Mouse (Mus musculus) lung, postnatal 0 days (tissue): ENCODE data around the gene Slain2. TPM values are rescaled to one million over a fixed set of nuclear protein-coding genes. Genes with fewer than 3 reads are reported as not detected.

Experiments
- ATAC-seq: fragments of 200-750 bp; cut with Nextera tagmentation; 2 replicates; pipeline ENCODE4 v1.8.0; 2017; ENCODE audit warnings: moderate library complexity
- DNase-seq: peaks from one replicate; pipeline ENCODE4 v3.0.0-alpha.2; 2016; ENCODE audit warnings: low spot score
- H3K27ac ChIP-seq: fragments of 300-500 bp; sonication (generic); 2 replicates; pipeline ENCODE4 v1.5.1; 2014; ENCODE audit warnings: antibody characterized with exemption, mild to moderate bottlenecking, low read length, mixed read lengths
- H3K27me3 ChIP-seq: fragments of 300-500 bp; sonication (generic); replicated peaks from 2 replicates; pipeline ENCODE4 v1.6.1; 2014; ENCODE audit warnings: low read length, mixed read lengths; ENCODE audit not compliant: insufficient read depth
- H3K36me3 ChIP-seq: fragments of 300-500 bp; sonication (generic); 2 replicates; pipeline ENCODE4 v1.6.1; 2014; ENCODE audit warnings: low read length, mixed read lengths; ENCODE audit not compliant: insufficient read depth
- H3K4me1 ChIP-seq: fragments of 300-500 bp; sonication (generic); 2 replicates; pipeline ENCODE4 v1.6.1; 2014; ENCODE audit warnings: antibody characterized with exemption, low read depth, low read length, mixed read lengths; ENCODE audit not compliant: insufficient read depth
- H3K4me2 ChIP-seq: fragments of 300-500 bp; sonication (generic); replicated peaks from 2 replicates; pipeline ENCODE4 v1.6.1; 2014; ENCODE audit warnings: low read depth, mild to moderate bottlenecking, low read length, moderate library complexity, mixed read lengths
- H3K4me3 ChIP-seq: fragments of 300-500 bp; sonication (generic); 2 replicates; pipeline ENCODE4 v1.5.1; 2014; ENCODE audit warnings: low read depth, low read length
- H3K9ac ChIP-seq: fragments of 300-500 bp; sonication (generic); replicated peaks from 2 replicates; pipeline ENCODE4 v1.6.1; 2014; ENCODE audit warnings: low read depth, mild to moderate bottlenecking
- H3K9me3 ChIP-seq: fragments of 300-500 bp; sonication (generic); 2 replicates; pipeline ENCODE4 v1.6.1; 2016; ENCODE audit warnings: low read length, mixed read lengths
- CTCF ChIP-seq: IDR thresholded peaks from 2 replicates; pipeline ENCODE4 v1.5.1; 2016; ENCODE audit warnings: antibody characterized with exemption, mild to moderate bottlenecking
- EP300 ChIP-seq: IDR thresholded peaks from 2 replicates; pipeline ENCODE4 v1.6.1; 2016; ENCODE audit warnings: antibody characterized with exemption, mild to moderate bottlenecking, control low read depth
- WGBS: fragments of 180-500 bp; shearing (Covaris S2); extraction: QIAGEN DNeasy Blood & Tissue Kit; methylation state at CpG from one replicate; pipeline ENCODE4 v1.1.7; 2014; 5-methylcytosine and 5-hydroxymethylcytosine counted together
- polyA plus RNA-seq: library from polyadenylated mRNA; unstranded; fragments of >200 nt; fragmentation: Nextera tagmentation; extraction: Ambion mirVana; gene quantifications from 2 replicates; pipeline ENCODE4 v1.2.1, GENCODE M21; 2015

Slain2 gene
- polyA plus RNA-seq, 1 experiment from 2014 or later, result 13.4 TPM

- no peak for TF ChIP-seq CTCF
- TF ChIP-seq EP300, result no peak
- H3K9ac ChIP-seq, result no peak overlapping the region
Observed at GRCm38 (mm10) chr5:72897998-72898397, 16.1 kb upstream of the Slain2 start.

GRCm38 (mm10) chr5:72899255-72899654 is 14.8 kb upstream of the Slain2 start:
- Histone ChIP-seq H3K9me3 (no peaks in the 10 kb centered on the region), H3K9ac (no peak overlapping the region), H3K4me1 (no peaks in the 10 kb centered on the region), H3K27me3 (no peaks in the 10 kb centered on the region), H3K4me3 (no peak overlapping the region), H3K27ac (no peak overlapping the region), H3K4me2 (no peak overlapping the region), H3K36me3 (no peaks in the 10 kb centered on the region)
- TF ChIP-seq CTCF (no peak), EP300 (no peak)
- ATAC-seq (no peak), DNase-seq (no peak)
- WGBS, result 83% methylated on average over 8 of the region's 8 CpGs

More at GRCm38 (mm10) chr5:72897998-72898397, 16.1 kb upstream of the Slain2 start:
- H3K27me3 ChIP-seq, result no peaks in the 10 kb centered on the region
- H3K27ac ChIP-seq, result no peak overlapping the region
- no peak for DNase-seq
- H3K9me3 ChIP-seq, result no peaks in the 10 kb centered on the region
- 40% methylated on average over 6 of the region's 6 CpGs for WGBS
- no peak for ATAC-seq
- H3K4me3 ChIP-seq, result no peak overlapping the region
- H3K4me2 ChIP-seq, result no peak overlapping the region
- no peaks in the 10 kb centered on the region for H3K36me3 ChIP-seq
- H3K4me1 ChIP-seq, result no peaks in the 10 kb centered on the region

- no peak for ATAC-seq
- Histone ChIP-seq H3K27ac (0 out of 2 replicates have a peak overlapping the region, but pooled peaks have one; percentile 33), H3K27me3 (no peaks in the 10 kb centered on the region), H3K9me3 (no peaks in the 10 kb centered on the region), H3K36me3 (no peaks in the 10 kb centered on the region), H3K4me3 (no peak overlapping the region), H3K9ac (no peak overlapping the region), H3K4me1 (no peaks in the 10 kb centered on the region), H3K4me2 (no peak overlapping the region)
- TF ChIP-seq EP300 (no peak), CTCF (no peak)
- WGBS, result 80% methylated on average over 4 of the region's 4 CpGs
- DNase-seq, result no peak
Observed at GRCm38 (mm10) chr5:72901866-72902265, 12.2 kb upstream of the Slain2 start.

GRCm38 (mm10) chr5:72902312-72902711 is 11.8 kb upstream of the Slain2 start:
- no peaks in the 10 kb centered on the region for H3K9me3 ChIP-seq
- WGBS, result 52% methylated on average over 3 of the region's 3 CpGs
- no peaks in the 10 kb centered on the region for H3K4me1 ChIP-seq
- DNase-seq (peak; percentile 63), ATAC-seq (peak; percentile 30; the same call in 1 of the 2 replicates)
- no peaks in the 10 kb centered on the region for H3K27me3 ChIP-seq
- peak overlapping the region; percentile 33; the same call in 1 of the 2 replicates for H3K27ac ChIP-seq
- TF ChIP-seq CTCF (no peak), EP300 (no peak)
- H3K36me3 ChIP-seq, result no peaks in the 10 kb centered on the region
- H3K9ac ChIP-seq, result no peak overlapping the region
- no peak overlapping the region for H3K4me2 ChIP-seq
- no peak overlapping the region for H3K4me3 ChIP-seq

- Histone ChIP-seq H3K27ac (peak overlapping the region; percentile 33; the same call in 1 of the 2 replicates), H3K36me3 (no peaks in the 10 kb centered on the region), H3K9ac (no peak overlapping the region), H3K4me1 (no peaks in the 10 kb centered on the region), H3K4me3 (no peak overlapping the region), H3K4me2 (no peak overlapping the region), H3K9me3 (no peaks in the 10 kb centered on the region), H3K27me3 (no peaks in the 10 kb centered on the region)
- DNase-seq, result peak; percentile 77
- peak; percentile 7; the same call in 1 of the 2 replicates for ATAC-seq
- TF ChIP-seq EP300 (no peak), CTCF (no peak)
- WGBS, result 65% methylated on average over 3 of the region's 3 CpGs
Observed at GRCm38 (mm10) chr5:72902876-72903516, 11.1 kb upstream of the Slain2 start.

GRCm38 (mm10) chr5:72904903-72905790 is 9.0 kb upstream of the Slain2 start:
- no peaks in the 10 kb centered on the region for H3K4me1 ChIP-seq
- no peak overlapping the region for H3K4me3 ChIP-seq
- no peaks in the 10 kb centered on the region for H3K27me3 ChIP-seq
- no peaks in the 10 kb centered on the region for H3K9me3 ChIP-seq
- 57% methylated on average over 18 of the region's 18 CpGs for WGBS
- H3K27ac ChIP-seq, result peak overlapping the region; percentile 48
- TF ChIP-seq CTCF (0 out of 2 replicates have a peak, but pooled peaks have one; percentile 7), EP300 (peak; percentile 91)
- no peak overlapping the region for H3K9ac ChIP-seq
- H3K36me3 ChIP-seq, result no peaks in the 10 kb centered on the region
- ATAC-seq (peak; percentile 93), DNase-seq (peak; percentile 94)
- H3K4me2 ChIP-seq, result no peak overlapping the region
